ENCODE assay signal across 8 mouse cellular contexts in the genomic region with DNA sequence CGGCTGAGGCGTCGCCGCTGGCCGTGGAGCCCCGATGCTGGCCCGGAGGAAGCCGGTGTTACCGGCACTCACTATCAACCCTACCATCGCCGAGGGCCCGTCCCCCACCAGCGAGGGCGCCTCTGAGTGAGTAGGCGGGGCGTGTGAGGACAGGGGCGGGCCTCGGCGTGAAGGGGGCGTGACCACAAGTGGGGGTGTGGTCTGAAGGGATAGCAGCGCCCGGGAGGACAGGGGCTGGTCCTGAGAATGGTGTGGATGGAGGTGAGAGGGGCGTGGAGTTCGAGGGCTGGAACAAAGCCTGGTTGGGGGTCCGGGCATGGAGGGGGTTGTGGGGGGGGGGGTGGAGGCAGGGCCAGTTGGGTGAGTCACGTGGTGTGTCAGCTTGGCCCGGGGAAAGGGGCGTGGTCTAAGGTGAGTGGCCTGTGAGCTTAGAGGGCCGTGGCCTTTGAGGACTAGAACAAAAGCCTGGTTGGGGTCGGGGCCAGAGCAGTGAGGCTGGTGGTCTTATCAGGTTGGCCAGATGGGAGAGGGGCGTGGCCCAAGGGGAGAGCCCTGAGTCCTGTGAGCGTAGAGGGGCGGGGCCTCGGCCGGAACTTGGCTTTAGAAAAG. TPM values are rescaled to one million over a fixed set of nuclear protein-coding genes. Genes with fewer than 3 reads are reported as not detected.
DNase-seq lines count a peak whose midpoint lies in the region; ATAC-seq and TF ChIP-seq lines count a peak whose summit lies in the region.

No protein-coding gene starts in this region.

- H3K27ac ChIP-seq in forebrain, embryonic 14.5 days (ENCODE audit: low read depth, low read length): peak overlapping the region; percentile 98
- H3K27ac ChIP-seq in lung, embryonic 15.5 days: peak overlapping the region; percentile 100
- H3K27ac ChIP-seq in olfactory bulb, adult 2 months (ENCODE audit: insufficient read depth, low read depth, low read length): peak overlapping the region; percentile 97
- peak overlapping the region; percentile 77 for H3K27ac ChIP-seq in thymus, adult 2 months (ENCODE audit: control insufficient read depth, insufficient read depth, low read length)

- H3K4me2 ChIP-seq in forebrain, embryonic 14.5 days (ENCODE audit: low read length): peak overlapping the region; percentile 72
- peak overlapping the region; percentile 86 for H3K4me2 ChIP-seq in lung, embryonic 15.5 days

- DNase-seq in ES-CJ7 (ENCODE audit: low read depth, low spot score): peak; percentile 99
- peak; percentile 82 for DNase-seq in forebrain, embryonic 14.5 days (ENCODE audit: low spot score)
- peak; percentile 72 for DNase-seq in heart, postnatal 25 days (ENCODE audit: low spot score)
- peak; percentile 80 to 81 for DNase-seq in layer of hippocampus, adult 18-20 months (ENCODE audit: low spot score in 2 of 2)
- DNase-seq in thymus, adult 2 months: peak; percentile 86

- intact Hi-C loops in heart, postnatal 25 days (cut with DNase I): loop anchor here (2.0 kb wide), 1 partner anchor 23 kb away; no protein-coding TSS in a partner anchor

- peaks cover 32% of the 10 kb centered on the region for H3K36me3 ChIP-seq in forebrain, embryonic 14.5 days (ENCODE audit: control insufficient read depth, insufficient read depth, low read length)
- peaks cover 32% of the 10 kb centered on the region for H3K36me3 ChIP-seq in lung, embryonic 15.5 days
- H3K36me3 ChIP-seq in thymus, adult 2 months (ENCODE audit: control insufficient read depth, insufficient read depth, low read length): peaks cover 18% of the 10 kb centered on the region

- whole genome bisulfite sequencing in forebrain, embryonic 14.5 days: 2% methylated on average over 35 of the region's 35 CpGs
- under 1% methylated on average over 35 of the region's 35 CpGs for WGBS in lung, embryonic 15.5 days
- WGBS in olfactory bulb, adult 2 months: under 1% methylated on average over 34 of the region's 35 CpGs
- WGBS in thymus, adult 2 months: 1% methylated on average over 35 of the region's 35 CpGs

- H3K9ac ChIP-seq in forebrain, embryonic 14.5 days (ENCODE audit: low read length): peak overlapping the region; percentile 84
- H3K9ac ChIP-seq in lung, embryonic 15.5 days: peak overlapping the region; percentile 100

- H3K4me1 ChIP-seq in forebrain, embryonic 14.5 days (ENCODE audit: control insufficient read depth, insufficient read depth, low read length): peaks cover 19% of the 10 kb centered on the region
- H3K4me1 ChIP-seq in lung, embryonic 15.5 days: peaks cover 18% of the 10 kb centered on the region
- peaks cover 36% of the 10 kb centered on the region for H3K4me1 ChIP-seq in olfactory bulb, adult 2 months (ENCODE audit: control insufficient read depth, insufficient read depth, low read length)
- H3K4me1 ChIP-seq in thymus, adult 2 months (replicated peaks; ENCODE audit: control insufficient read depth, insufficient read depth, low read length): peaks cover 18% of the 10 kb centered on the region

- peak overlapping the region; percentile 76 for H3K4me3 ChIP-seq in forebrain, embryonic 14.5 days (ENCODE audit: low read depth, low read length)
- peak overlapping the region; percentile 99 for H3K4me3 ChIP-seq in lung, embryonic 15.5 days
- H3K4me3 ChIP-seq in olfactory bulb, adult 2 months (ENCODE audit: insufficient read depth, low read depth, low read length): peak overlapping the region; percentile 98
- H3K4me3 ChIP-seq in thymus, adult 2 months (ENCODE audit: control insufficient read depth, insufficient read depth, low read length): peak overlapping the region; percentile 81

- H3K27me3 ChIP-seq in forebrain, embryonic 14.5 days (replicated peaks; ENCODE audit: control insufficient read depth, insufficient read depth, low read length): no peaks in the 10 kb centered on the region
- no peaks in the 10 kb centered on the region for H3K27me3 ChIP-seq in lung, embryonic 15.5 days
- no peaks in the 10 kb centered on the region for H3K27me3 ChIP-seq in thymus, adult 2 months (ENCODE audit: control insufficient read depth, insufficient read depth, low read length)

- ATAC-seq in cerebellum, adult (ENCODE audit: insufficient number of reproducible peaks, low FRiP score, low TSS enrichment): peak; percentile 42
- ATAC-seq in forebrain, embryonic 14.5 days: peak; percentile 90
- ATAC-seq in lung, embryonic 15.5 days (ENCODE audit: borderline replicate concordance, extremely low read depth, low FRiP score, low TSS enrichment): peak; percentile 87

- TF ChIP-seq POLR2A in olfactory bulb, adult 2 months (IDR thresholded peaks at IDR 0.05; ENCODE audit: insufficient read depth, low read depth, low read length): no peak
- TF ChIP-seq POLR2A in thymus, adult 2 months (IDR thresholded peaks at IDR 0.05; ENCODE audit: control insufficient read depth, extremely low read depth, insufficient read depth, low read length, poor library complexity): no peak

- TF ChIP-seq CTCF in olfactory bulb, adult 2 months (IDR thresholded peaks at IDR 0.05; ENCODE audit: insufficient read depth, low read depth, low read length): no peak
- peak; percentile 39; the same call in 1 of the 2 replicates for TF ChIP-seq CTCF in thymus, adult 2 months (IDR thresholded peaks at IDR 0.05; ENCODE audit: borderline replicate concordance, control insufficient read depth, extremely low read depth, insufficient read depth, low read length, poor library complexity)

- no peaks in the 10 kb centered on the region for H3K9me3 ChIP-seq in forebrain, embryonic 14.5 days (replicated peaks; ENCODE audit: control insufficient read depth, low read length)
- H3K9me3 ChIP-seq in lung, embryonic 15.5 days: no peaks in the 10 kb centered on the region

RNA-seq across cellular contexts. Expression of gene Map2k2, which starts 0.5 kb away (rescaled TPM):
- polyA plus RNA-seq in forebrain, embryonic 14.5 days (2014; fragmentation: Nextera tagmentation; extraction: Ambion mirVana): 180 and 203 TPM in 2 replicates
- total RNA-seq in heart, postnatal 25 days (2021): 100 to 1,000 TPM; 122 to 123 TPM
- total RNA-seq in layer of hippocampus, adult 18-20 months (2021): 100 to 1,000 TPM; 130 to 136 TPM
- polyA plus RNA-seq in lung, embryonic 15.5 days (2015; fragmentation: Nextera tagmentation; extraction: Ambion mirVana): 178 and 180 TPM in 2 replicates
- not detected in 2 replicates for polyA plus RNA-seq in olfactory bulb, adult 2 months (2012; ENCODE audit: insufficient read depth, insufficient read length, low replicate concordance, missing spikeins)
- 214 and 285 TPM in 2 replicates for polyA plus RNA-seq in thymus, adult 2 months (2012; rRNA removed)

RNA-seq across cellular contexts. Expression of gene Creb3l3, which starts 7.5 kb away (rescaled TPM):
- 0.14 and 0.25 TPM in 2 replicates for polyA plus RNA-seq in forebrain, embryonic 14.5 days (2014; fragmentation: Nextera tagmentation; extraction: Ambion mirVana)
- total RNA-seq in heart, postnatal 25 days (2021): 1 to 10 TPM in 1 of 2 experiments, under 1 TPM in 1; 0.87 to 1.2 TPM
- under 1 TPM; 0.57 to 0.63 TPM for total RNA-seq in layer of hippocampus, adult 18-20 months (2021)
- polyA plus RNA-seq in lung, embryonic 15.5 days (2015; fragmentation: Nextera tagmentation; extraction: Ambion mirVana): 0.31 and 0.35 TPM in 2 replicates
- polyA plus RNA-seq in olfactory bulb, adult 2 months (2012; ENCODE audit: insufficient read depth, insufficient read length, low replicate concordance, missing spikeins): not detected in 2 replicates
- 0.39 and 1.0 TPM in 2 replicates for polyA plus RNA-seq in thymus, adult 2 months (2012; rRNA removed)

RNA-seq across cellular contexts. Expression of gene Zbtb7a, which starts 28.8 kb away (rescaled TPM):
- polyA plus RNA-seq in forebrain, embryonic 14.5 days (2014; fragmentation: Nextera tagmentation; extraction: Ambion mirVana): 6.2 and 8.2 TPM in 2 replicates
- total RNA-seq in heart, postnatal 25 days (2021): 10 to 100 TPM; 34.5 to 42.2 TPM
- total RNA-seq in layer of hippocampus, adult 18-20 months (2021): 100 to 1,000 TPM; 122 to 126 TPM
- 34.1 and 36.9 TPM in 2 replicates for polyA plus RNA-seq in lung, embryonic 15.5 days (2015; fragmentation: Nextera tagmentation; extraction: Ambion mirVana)
- polyA plus RNA-seq in olfactory bulb, adult 2 months (2012; ENCODE audit: insufficient read depth, insufficient read length, low replicate concordance, missing spikeins): 77.0 TPM in 1 of 2 replicates, not detected in the other
- polyA plus RNA-seq in thymus, adult 2 months (2012; rRNA removed): 66.0 and 87.5 TPM in 2 replicates

RNA-seq across cellular contexts. Expression of gene Thop1, which starts 36.4 kb away (rescaled TPM):
- polyA plus RNA-seq in forebrain, embryonic 14.5 days (2014; fragmentation: Nextera tagmentation; extraction: Ambion mirVana): 38.9 and 45.6 TPM in 2 replicates
- total RNA-seq in heart, postnatal 25 days (2021): 10 to 100 TPM; 12.3 to 13.2 TPM
- 10 to 100 TPM; 50.5 to 50.6 TPM for total RNA-seq in layer of hippocampus, adult 18-20 months (2021)
- polyA plus RNA-seq in lung, embryonic 15.5 days (2015; fragmentation: Nextera tagmentation; extraction: Ambion mirVana): 51.7 and 54.3 TPM in 2 replicates
- polyA plus RNA-seq in olfactory bulb, adult 2 months (2012; ENCODE audit: insufficient read depth, insufficient read length, low replicate concordance, missing spikeins): not detected in 2 replicates
- 30.7 and 35.7 TPM in 2 replicates for polyA plus RNA-seq in thymus, adult 2 months (2012; rRNA removed)

RNA-seq across cellular contexts. Expression of gene Sgta, which starts 46.2 kb away (rescaled TPM):
- 304 and 312 TPM in 2 replicates for polyA plus RNA-seq in forebrain, embryonic 14.5 days (2014; fragmentation: Nextera tagmentation; extraction: Ambion mirVana)
- total RNA-seq in heart, postnatal 25 days (2021): 10 to 100 TPM; 86.7 to 93.2 TPM
- total RNA-seq in layer of hippocampus, adult 18-20 months (2021): 100 to 1,000 TPM; 180 to 183 TPM
- 192 TPM in 2 replicates for polyA plus RNA-seq in lung, embryonic 15.5 days (2015; fragmentation: Nextera tagmentation; extraction: Ambion mirVana)
- polyA plus RNA-seq in olfactory bulb, adult 2 months (2012; ENCODE audit: insufficient read depth, insufficient read length, low replicate concordance, missing spikeins): not detected in 2 replicates
- 265 and 279 TPM in 2 replicates for polyA plus RNA-seq in thymus, adult 2 months (2012; rRNA removed)

Comparison
In these comparisons a context has a peak if more than half of its experiments do, and no peak if none do; other contexts are left out.
1. Peak in every context shown above with its lines: DNase-seq, ATAC-seq, H3K4me3 ChIP-seq and H3K27ac ChIP-seq.